Mouse (Mus musculus) lung, postnatal 0 days (tissue): ENCODE data around the gene Tbkbp1. TPM values are rescaled to one million over a fixed set of nuclear protein-coding genes. Genes with fewer than 3 reads are reported as not detected.

Source experiments
- ATAC-seq: fragments of 200-750 bp; cut with Nextera tagmentation; 2 replicates; pipeline ENCODE4 v1.8.0; 2017; ENCODE audit warnings: moderate library complexity
- DNase-seq: peaks from one replicate; pipeline ENCODE4 v3.0.0-alpha.2; 2016; ENCODE audit warnings: low spot score
- H3K27ac ChIP-seq: fragments of 300-500 bp; sonication (generic); 2 replicates; pipeline ENCODE4 v1.5.1; 2014; ENCODE audit warnings: antibody characterized with exemption, mild to moderate bottlenecking, low read length, mixed read lengths
- H3K27me3 ChIP-seq: fragments of 300-500 bp; sonication (generic); replicated peaks from 2 replicates; pipeline ENCODE4 v1.6.1; 2014; ENCODE audit warnings: low read length, mixed read lengths; ENCODE audit not compliant: insufficient read depth
- H3K36me3 ChIP-seq: fragments of 300-500 bp; sonication (generic); 2 replicates; pipeline ENCODE4 v1.6.1; 2014; ENCODE audit warnings: low read length, mixed read lengths; ENCODE audit not compliant: insufficient read depth
- H3K4me1 ChIP-seq: fragments of 300-500 bp; sonication (generic); 2 replicates; pipeline ENCODE4 v1.6.1; 2014; ENCODE audit warnings: antibody characterized with exemption, low read depth, low read length, mixed read lengths; ENCODE audit not compliant: insufficient read depth
- H3K4me2 ChIP-seq: fragments of 300-500 bp; sonication (generic); replicated peaks from 2 replicates; pipeline ENCODE4 v1.6.1; 2014; ENCODE audit warnings: low read depth, mild to moderate bottlenecking, low read length, moderate library complexity, mixed read lengths
- H3K4me3 ChIP-seq: fragments of 300-500 bp; sonication (generic); 2 replicates; pipeline ENCODE4 v1.5.1; 2014; ENCODE audit warnings: low read depth, low read length
- H3K9ac ChIP-seq: fragments of 300-500 bp; sonication (generic); replicated peaks from 2 replicates; pipeline ENCODE4 v1.6.1; 2014; ENCODE audit warnings: low read depth, mild to moderate bottlenecking
- H3K9me3 ChIP-seq: fragments of 300-500 bp; sonication (generic); 2 replicates; pipeline ENCODE4 v1.6.1; 2016; ENCODE audit warnings: low read length, mixed read lengths
- CTCF ChIP-seq: IDR thresholded peaks from 2 replicates; pipeline ENCODE4 v1.5.1; 2016; ENCODE audit warnings: antibody characterized with exemption, mild to moderate bottlenecking
- EP300 ChIP-seq: IDR thresholded peaks from 2 replicates; pipeline ENCODE4 v1.6.1; 2016; ENCODE audit warnings: antibody characterized with exemption, mild to moderate bottlenecking, control low read depth
- WGBS: fragments of 180-500 bp; shearing (Covaris S2); extraction: QIAGEN DNeasy Blood & Tissue Kit; methylation state at CpG from one replicate; pipeline ENCODE4 v1.1.7; 2014; 5-methylcytosine and 5-hydroxymethylcytosine counted together
- polyA plus RNA-seq: library from polyadenylated mRNA; unstranded; fragments of >200 nt; fragmentation: Nextera tagmentation; extraction: Ambion mirVana; gene quantifications from 2 replicates; pipeline ENCODE4 v1.2.1, GENCODE M21; 2015

Gene Tbkbp1
- polyA plus RNA-seq, 1 experiment from 2014 or later: 8.1 TPM

- Histone ChIP-seq H3K4me1 (0 out of 2 replicates have a peak, but pooled peaks cover 3% of the 10 kb centered on the region), H3K4me2 (peak overlapping the region; percentile 58), H3K36me3 (no peaks in the 10 kb centered on the region), H3K27me3 (no peaks in the 10 kb centered on the region), H3K9ac (no peak overlapping the region), H3K4me3 (peak overlapping the region; percentile 25), H3K27ac (no peak overlapping the region), H3K9me3 (no peaks in the 10 kb centered on the region)
- peak; percentile 1; the same call in 1 of the 2 replicates for TF ChIP-seq CTCF
- no peak for TF ChIP-seq EP300
- ATAC-seq (peak; percentile 29), DNase-seq (no peak)
- 37% methylated on average over 40 of the region's 69 CpGs for WGBS
Measured at GRCm38 (mm10) chr11:97138554-97139226, 12.6 kb downstream of the Tbkbp1 start.

- no peaks in the 10 kb centered on the region for H3K4me1 ChIP-seq
- TF ChIP-seq CTCF (no peak), EP300 (no peak)
- no peaks in the 10 kb centered on the region for H3K27me3 ChIP-seq
- H3K9me3 ChIP-seq: no peaks in the 10 kb centered on the region
- no peak overlapping the region for H3K9ac ChIP-seq
- no peak overlapping the region for H3K4me2 ChIP-seq
- 51% methylated on average over 5 of the region's 5 CpGs for WGBS
- no peak overlapping the region for H3K4me3 ChIP-seq
- no peak for DNase-seq
- ATAC-seq: no peak
- no peaks in the 10 kb centered on the region for H3K36me3 ChIP-seq
- H3K27ac ChIP-seq: no peak overlapping the region
Measured at GRCm38 (mm10) chr11:97133270-97133669, 18.0 kb downstream of the Tbkbp1 start.

- Histone ChIP-seq H3K9me3 (no peaks in the 10 kb centered on the region), H3K4me2 (no peak overlapping the region), H3K36me3 (no peaks in the 10 kb centered on the region), H3K4me1 (no peaks in the 10 kb centered on the region), H3K9ac (no peak overlapping the region), H3K4me3 (no peak overlapping the region), H3K27me3 (no peaks in the 10 kb centered on the region), H3K27ac (no peak overlapping the region)
- TF ChIP-seq EP300 (no peak), CTCF (no peak)
- DNase-seq (no peak), ATAC-seq (no peak)
- WGBS: 23% methylated on average over 6 of the region's 6 CpGs
Measured at GRCm38 (mm10) chr11:97132185-97132584, 19.1 kb downstream of the Tbkbp1 start.

GRCm38 (mm10) chr11:97131683-97132082, 19.6 kb downstream of the Tbkbp1 start:
- Histone ChIP-seq H3K9me3 (no peaks in the 10 kb centered on the region), H3K27ac (no peak overlapping the region), H3K4me2 (no peak overlapping the region), H3K36me3 (no peaks in the 10 kb centered on the region), H3K27me3 (no peaks in the 10 kb centered on the region), H3K4me1 (no peaks in the 10 kb centered on the region), H3K9ac (no peak overlapping the region), H3K4me3 (no peak overlapping the region)
- 58% methylated on average over 2 of the region's 2 CpGs for WGBS
- TF ChIP-seq CTCF: no peak
- TF ChIP-seq EP300: no peak
- DNase-seq: no peak
- no peak for ATAC-seq

- no peak overlapping the region for H3K27ac ChIP-seq
- WGBS: 62% methylated on average over 7 of the region's 7 CpGs
- no peak for TF ChIP-seq CTCF
- no peaks in the 10 kb centered on the region for H3K27me3 ChIP-seq
- H3K4me1 ChIP-seq: no peaks in the 10 kb centered on the region
- no peak overlapping the region for H3K9ac ChIP-seq
- H3K4me3 ChIP-seq: no peak overlapping the region
- no peak for ATAC-seq
- DNase-seq: no peak
- no peaks in the 10 kb centered on the region for H3K9me3 ChIP-seq
- no peaks in the 10 kb centered on the region for H3K36me3 ChIP-seq
- no peak overlapping the region for H3K4me2 ChIP-seq
Measured at GRCm38 (mm10) chr11:97130318-97130717, 21.0 kb downstream of the Tbkbp1 start.

- WGBS: 59% methylated on average over 3 of the region's 3 CpGs
- no peaks in the 10 kb centered on the region for H3K27me3 ChIP-seq
Measured at GRCm38 (mm10) chr11:97128956-97129355, 22.3 kb downstream of the Tbkbp1 start.

More at GRCm38 (mm10) chr11:97128956-97129355, 22.3 kb downstream of the Tbkbp1 start:
- no peak overlapping the region for H3K9ac ChIP-seq
- DNase-seq: no peak
- no peak overlapping the region for H3K4me3 ChIP-seq
- TF ChIP-seq EP300 (no peak), CTCF (no peak)
- no peak overlapping the region for H3K4me2 ChIP-seq
- H3K4me1 ChIP-seq: no peaks in the 10 kb centered on the region
- no peaks in the 10 kb centered on the region for H3K36me3 ChIP-seq
- no peaks in the 10 kb centered on the region for H3K9me3 ChIP-seq
- no peak overlapping the region for H3K27ac ChIP-seq
- ATAC-seq: no peak
